Mouse (Mus musculus): Measurements from ENCODE around the gene Irgc1. TPM values are rescaled to one million over a fixed set of nuclear protein-coding genes. Genes with fewer than 3 reads are reported as not detected.
"Not testable (repeated sequence)": the region's sequence is repeated elsewhere in the genome, so short reads cannot be mapped to it uniquely, and the experiment has no call there.

Irgc1 gene
- total RNA-seq (2015) (0.07 TPM in 1 of 2 replicates, not detected in the other), total RNA-seq (2017) (not detected in 2 replicates)

GRCm38 (mm10) chr7:24451855-24452311 is at the start of gene Irgc1:
Gene Irgc1 (minus strand): TSS chr7:24452297.
- 0 out of 2 replicates have a peak, but pooled peaks have one; percentile 21 for ATAC-seq (replicated peaks; ENCODE audit: poor library complexity)

DNA sequence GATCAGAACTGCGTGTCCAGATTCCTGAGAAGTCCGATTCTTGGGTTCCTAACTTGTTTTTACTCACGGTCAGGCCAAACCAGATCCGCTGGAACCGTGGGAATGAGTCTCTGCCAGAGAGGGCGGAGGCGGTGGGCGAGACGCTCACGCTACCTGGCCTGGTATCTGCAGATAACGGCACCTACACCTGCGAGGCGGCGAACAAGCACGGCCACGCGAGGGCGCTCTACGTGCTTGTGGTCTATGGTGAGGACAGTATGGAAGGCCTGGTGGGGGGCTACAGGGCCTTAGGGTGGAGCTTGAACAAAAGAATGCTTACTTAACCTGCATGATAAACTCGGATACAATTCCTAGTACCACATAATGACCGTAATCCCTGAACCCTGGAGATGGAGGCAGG is 49.4 kb upstream of the Irgc1 start:
- 0 out of 2 replicates have a peak, but pooled peaks have one; percentile 30 for ATAC-seq (replicated peaks; ENCODE audit: poor library complexity)

GRCm38 (mm10) chr7:24500929-24501328 is 48.8 kb upstream of the Irgc1 start:
- ATAC-seq (replicated peaks; ENCODE audit: poor library complexity) = peak; percentile 52; the same call in 1 of the 2 replicates

DNA sequence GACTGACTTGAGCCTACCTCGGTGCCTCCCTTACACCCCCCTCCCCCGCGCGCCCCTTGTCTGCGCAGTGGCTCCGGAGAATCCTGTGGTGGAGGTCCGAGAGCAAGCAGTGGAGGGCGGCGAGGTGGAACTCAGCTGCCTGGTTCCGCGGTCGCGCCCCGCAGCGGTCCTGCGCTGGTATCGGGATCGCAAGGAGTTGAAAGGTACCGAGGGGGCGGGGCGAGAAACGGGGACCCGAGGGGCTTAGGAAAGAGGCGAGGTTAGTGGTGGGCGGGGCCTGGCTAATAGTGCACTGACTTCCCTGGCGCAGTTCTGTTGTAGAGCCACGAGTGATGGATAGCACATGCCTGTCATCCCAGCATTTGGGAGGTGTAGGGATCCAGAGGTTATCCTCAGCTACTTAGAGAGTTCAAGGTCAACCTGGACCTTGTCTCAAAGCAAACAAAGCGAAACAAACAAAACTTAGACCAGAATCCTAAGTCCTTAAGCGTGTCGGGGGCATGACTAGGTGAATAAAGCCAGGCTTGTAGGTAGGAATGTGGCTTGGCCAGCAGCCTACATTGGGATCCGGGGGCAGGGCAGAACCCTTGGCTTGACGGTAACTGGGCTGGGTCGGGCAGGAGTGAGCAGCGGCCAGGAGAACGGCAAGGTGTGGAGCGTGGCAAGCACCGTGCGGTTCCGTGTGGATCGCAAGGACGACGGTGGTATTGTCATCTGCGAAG is 47.9 kb upstream of the Irgc1 start:
- ATAC-seq (replicated peaks; ENCODE audit: poor library complexity) = 0 out of 2 replicates have a peak, but pooled peaks have one; percentile 24

GRCm38 (mm10) chr7:24488303-24488702 is 36.2 kb upstream of the Irgc1 start:
- ATAC-seq (replicated peaks; ENCODE audit: poor library complexity) = no peak

GRCm38 (mm10) chr7:24487403-24487802 is 35.3 kb upstream of the Irgc1 start:
- no peak for ATAC-seq (replicated peaks; ENCODE audit: poor library complexity)

GRCm38 (mm10) chr7:24486654-24487130 is 34.6 kb upstream of the Irgc1 start:
- no peak for ATAC-seq (replicated peaks; ENCODE audit: poor library complexity)

GRCm38 (mm10) chr7:24485481-24485880 is 33.4 kb upstream of the Irgc1 start:
- no peak for ATAC-seq (replicated peaks; ENCODE audit: poor library complexity)

DNA sequence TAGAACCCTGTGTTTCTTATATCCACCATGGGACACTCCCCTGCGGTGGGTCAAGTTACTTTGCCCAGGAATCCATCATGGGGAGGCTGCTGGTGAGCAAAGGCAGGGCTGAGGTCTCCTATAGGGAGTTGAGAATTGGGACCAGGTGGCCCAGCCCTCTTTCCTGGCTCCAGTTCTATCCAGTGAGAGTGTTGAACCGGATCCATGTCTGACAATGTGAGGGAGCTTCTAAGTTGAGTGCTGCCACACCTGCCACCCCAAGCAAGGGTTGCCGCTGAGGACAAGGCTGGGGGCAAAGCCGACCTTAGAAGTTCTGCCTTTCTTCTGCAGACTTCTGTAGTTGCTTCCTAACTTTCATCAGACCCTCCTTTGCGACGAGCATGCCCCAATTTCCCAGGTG is 31.2 kb upstream of the Irgc1 start:
- not testable (repeated sequence) for ATAC-seq (replicated peaks; ENCODE audit: poor library complexity)

DNA sequence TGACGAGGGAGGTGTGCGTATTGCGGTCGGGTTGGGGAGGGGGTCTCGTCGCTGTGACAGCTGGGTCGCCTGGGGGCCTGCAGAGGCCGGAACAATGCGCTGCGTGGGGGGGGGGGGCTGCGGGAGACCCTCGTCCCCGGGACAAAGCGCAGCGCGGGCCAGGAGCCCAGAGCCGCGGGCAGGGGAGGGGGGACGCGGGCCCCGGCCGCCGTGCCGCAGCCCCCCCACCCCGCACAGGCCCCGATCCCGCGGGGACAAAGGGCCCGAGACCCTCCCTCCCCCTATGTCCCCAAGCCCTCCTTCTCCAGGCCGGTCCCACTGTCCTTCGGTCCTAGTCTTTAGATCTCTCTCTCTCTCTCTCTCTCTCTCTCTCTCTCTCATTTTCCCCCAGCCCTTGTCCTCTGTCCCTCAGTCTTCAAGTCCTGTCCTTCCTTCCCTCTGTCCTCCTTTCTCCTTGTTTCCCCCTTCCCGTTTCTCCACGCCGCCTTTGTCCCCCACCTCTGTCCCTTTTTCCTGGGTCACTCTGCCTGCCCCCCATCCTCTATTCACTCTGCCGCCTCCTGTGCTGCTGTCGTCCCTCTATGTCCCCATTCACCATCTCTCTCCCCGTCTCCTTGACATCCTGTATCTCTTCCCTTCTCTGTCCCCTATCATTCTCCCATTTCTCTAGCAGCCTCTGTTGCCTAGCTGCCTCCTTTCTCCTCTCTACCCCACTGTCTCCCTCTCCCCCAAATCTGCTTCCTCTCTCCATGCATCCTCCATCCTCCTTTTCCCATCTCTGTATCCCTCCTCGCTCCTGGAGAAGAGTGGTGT is 30.3 kb upstream of the Irgc1 start:
- no peak for ATAC-seq (replicated peaks; ENCODE audit: poor library complexity)

GRCm38 (mm10) chr7:24481474-24482207 is 29.5 kb upstream of the Irgc1 start, which contains the start of gene Cadm4:
Gene Cadm4 (plus strand): TSS chr7:24482023.
- ATAC-seq (replicated peaks; ENCODE audit: poor library complexity) = peak; percentile 94

DNA sequence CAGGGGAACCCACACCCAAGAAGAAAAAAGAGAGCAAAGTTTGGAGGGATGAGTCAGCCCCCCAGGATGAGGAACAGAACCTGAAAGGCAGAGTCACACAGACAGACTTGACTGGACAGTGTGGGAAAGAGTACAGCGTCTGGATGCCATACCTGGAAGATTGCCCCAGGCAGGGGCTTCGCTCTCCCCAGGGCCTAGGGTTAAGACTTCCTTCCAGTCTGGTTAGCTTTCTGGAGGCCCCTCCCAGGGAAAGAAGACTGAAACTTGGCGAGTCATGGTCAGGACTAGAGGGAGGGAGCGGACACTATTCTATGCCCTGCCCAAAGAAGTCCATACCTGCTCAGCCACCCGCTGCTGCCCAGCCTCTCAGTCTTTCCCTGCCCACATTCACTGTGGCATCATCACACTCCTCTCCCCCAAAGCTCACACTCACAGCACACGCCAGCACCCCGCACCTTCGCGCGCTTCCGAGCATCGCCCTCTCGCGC is 28.9 kb upstream of the Irgc1 start:
- ATAC-seq (replicated peaks; ENCODE audit: poor library complexity) = 0 out of 2 replicates have a peak, but pooled peaks have one; percentile 10

- no peak for ATAC-seq (replicated peaks; ENCODE audit: poor library complexity)
These were observed 28.2 kb upstream of the Irgc1 start for GRCm38 (mm10) chr7:24480121-24480941.

GRCm38 (mm10) chr7:24479685-24480084 is 27.6 kb upstream of the Irgc1 start:
- no peak for ATAC-seq (replicated peaks; ENCODE audit: poor library complexity)

DNA sequence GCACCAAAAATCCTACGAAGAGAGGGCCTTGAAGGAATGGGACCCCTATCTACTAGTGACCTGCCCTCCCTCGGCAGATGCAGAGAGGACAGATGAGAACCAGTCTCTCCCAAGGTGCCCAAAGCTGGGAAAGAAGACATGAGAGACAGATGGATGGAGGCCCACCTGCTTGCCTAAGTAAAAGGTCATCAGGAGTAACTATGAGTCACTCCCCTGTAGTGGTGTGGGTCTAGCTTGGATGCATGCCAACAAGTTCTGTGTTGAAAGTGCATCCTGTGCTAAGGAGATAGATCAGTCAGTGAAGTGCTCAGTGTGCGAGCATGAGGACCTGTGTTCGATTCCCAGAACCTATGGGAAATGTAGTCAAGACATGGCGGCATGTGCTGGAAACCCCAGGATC is 26.8 kb upstream of the Irgc1 start:
- ATAC-seq (replicated peaks; ENCODE audit: poor library complexity) = no peak

- ATAC-seq (replicated peaks; ENCODE audit: poor library complexity) = no peak
These were observed 24.8 kb upstream of the Irgc1 start for GRCm38 (mm10) chr7:24476856-24477255.

DNA sequence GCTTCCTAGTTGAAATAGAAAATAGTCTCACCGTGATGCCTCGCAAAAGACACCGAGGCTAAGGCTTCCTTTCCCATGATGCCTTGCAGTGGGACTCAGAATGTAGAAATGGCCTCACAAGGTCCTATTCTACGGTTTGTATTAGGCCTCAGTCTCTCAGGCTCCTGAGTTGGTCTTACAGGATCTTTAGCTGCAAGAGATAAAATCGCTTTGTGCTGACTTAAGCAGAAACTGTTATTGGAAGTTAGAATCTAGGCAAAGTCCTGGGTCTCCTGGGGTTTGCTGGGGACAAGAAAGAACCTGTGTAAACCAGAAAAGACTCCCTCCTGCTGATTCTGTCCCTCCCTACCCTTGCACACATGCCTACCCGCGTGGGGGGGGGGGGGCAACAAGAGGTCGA is 24.2 kb upstream of the Irgc1 start:
- no peak for ATAC-seq (replicated peaks; ENCODE audit: poor library complexity)

- ATAC-seq (replicated peaks; ENCODE audit: poor library complexity) = no peak
These were observed 22.9 kb upstream of the Irgc1 start for GRCm38 (mm10) chr7:24474811-24475506.

DNA sequence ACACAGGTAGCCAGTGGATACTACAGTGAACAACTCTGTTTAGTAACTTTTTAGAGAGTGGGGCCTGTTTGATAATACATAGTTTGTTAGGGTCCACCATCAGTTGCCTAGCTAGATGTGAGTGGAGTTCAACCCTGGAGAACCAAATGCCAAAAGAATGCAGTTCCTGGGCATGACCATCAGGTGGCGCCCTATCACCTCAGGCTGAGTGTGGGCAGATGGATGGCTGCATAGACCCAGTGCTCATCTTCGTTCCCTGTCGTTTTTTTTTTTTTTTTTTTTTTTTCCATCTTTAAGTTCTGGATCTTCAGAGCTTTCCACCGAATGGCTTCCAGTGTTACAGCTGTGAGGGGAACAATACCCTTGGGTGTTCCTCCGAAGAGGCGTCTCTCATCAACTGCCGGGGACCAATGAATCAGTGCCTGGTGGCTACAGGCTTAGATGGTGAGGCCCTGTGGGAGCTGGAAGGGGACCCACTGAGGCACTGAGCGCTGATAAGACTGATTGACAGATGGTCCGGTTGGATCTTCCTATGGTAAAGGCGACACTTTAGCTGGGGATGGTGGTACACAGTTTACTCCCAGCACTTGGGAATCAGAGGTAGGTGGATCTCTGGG is 21.9 kb upstream of the Irgc1 start:
- ATAC-seq (replicated peaks; ENCODE audit: poor library complexity) = peak; percentile 89

Measured in megakaryocyte progenitor cell, adult 5-6 weeks (primary cell).